15 mouse cellular contexts compared by ENCODE assay signal in the genomic region with DNA sequence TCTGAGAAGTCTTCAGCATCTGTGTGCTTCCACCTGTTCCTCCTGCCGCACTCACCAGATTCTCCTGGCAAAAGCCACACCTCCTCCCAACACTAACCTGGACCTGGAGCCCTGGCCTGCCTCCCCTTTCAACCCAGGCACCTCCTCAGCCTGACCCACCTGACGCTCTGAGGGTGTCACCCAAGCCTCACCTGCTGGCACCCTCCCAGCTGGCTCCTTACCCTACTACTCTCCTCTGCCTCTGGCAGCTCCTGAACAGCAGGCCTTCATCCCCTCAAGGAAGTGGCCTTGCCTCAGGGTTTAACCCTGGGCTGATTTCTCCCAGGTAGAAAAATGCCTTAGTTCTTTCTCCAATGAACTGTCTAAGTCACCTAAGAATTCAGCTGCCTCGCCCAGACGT.
DNase-seq lines count a peak whose midpoint lies in the region; TF ChIP-seq lines count a peak whose summit lies in the region.
"Had no signal": no experiment of that assay in that cellular context is flagged by ENCODE, and none has a peak within 500 bp of the region (broad histone marks: within the 10 kb centered on the region; RNA-seq: fewer than 3 reads in every experiment).

No protein-coding gene starts in this region.

- no peak for TF ChIP-seq POLR2A in heart, adult 2 months (IDR thresholded peaks at IDR 0.05; ENCODE audit: insufficient read depth, low read depth, low read length)

- WGBS in heart, adult 2 months: 80% methylated on average over 4 of the region's 4 CpGs

- no peak overlapping the region for H3K9ac ChIP-seq in heart, adult 2 months (ENCODE audit: low read depth, low read length)
- H3K9ac ChIP-seq: forebrain, embryonic 13.5 days; midbrain, embryonic 13.5 days had no signal

- H3K79me2 ChIP-seq in heart, adult 2 months (replicated peaks; ENCODE audit: control insufficient read depth, insufficient read depth, low read length): no peaks in the 10 kb centered on the region

- H3K4me3 ChIP-seq in heart, adult 2 months: no peak overlapping the region
- H3K4me3 ChIP-seq: forebrain, embryonic 13.5 days; hindbrain, embryonic 10.5 days; midbrain, embryonic 13.5 days had no signal

- no peak for TF ChIP-seq EP300 in heart, adult 2 months (IDR thresholded peaks at IDR 0.05; ENCODE audit: insufficient read depth, low read depth, low read length)

- peaks cover 3% of the 10 kb centered on the region for H3K4me1 ChIP-seq in heart, adult 2 months (ENCODE audit: control insufficient read depth, insufficient read depth, low read length)

- peak; percentile 39 for DNase-seq in ovary, adult 18-20 months (ENCODE audit: low spot score)
- no peak for DNase-seq in ovary, postnatal 10 days (ENCODE audit: low spot score)
- DNase-seq in kidney, postnatal 4 days: peak; percentile 29 to 56
- peak; percentile 84 for DNase-seq in lung, postnatal 36 days
- DNase-seq in Muller cell, postnatal 12 days (ENCODE audit: inconsistent ontology term): no peak
- DNase-seq in testis, postnatal 10 days (ENCODE audit: low spot score): no peak
- DNase-seq in heart, adult 2 months: no peak
- DNase-seq: adrenal gland, adult 8-10 months; cerebellum, adult 18-20 months; thymus, postnatal 25 days had no signal

- TF ChIP-seq CTCF in heart, adult 2 months (IDR thresholded peaks at IDR 0.05): no peak

- H3K27ac ChIP-seq in heart, adult 2 months: no peak overlapping the region
- H3K27ac ChIP-seq: forebrain, embryonic 13.5 days; hindbrain, embryonic 10.5 days; macrophage; midbrain, embryonic 13.5 days had no signal

- no peaks in the 10 kb centered on the region for H3K27me3 ChIP-seq in heart, adult 2 months (ENCODE audit: control insufficient read depth, insufficient read depth, low read length)
- H3K27me3 ChIP-seq: midbrain, embryonic 13.5 days had no signal

- no peaks in the 10 kb centered on the region for H3K36me3 ChIP-seq in heart, adult 2 months (ENCODE audit: control insufficient read depth, insufficient read depth, low read length)
- H3K36me3 ChIP-seq: G1E; hindbrain, embryonic 10.5 days; midbrain, embryonic 13.5 days had no signal

- intact Hi-C loops in heart, adult 2 months (cut with DNase I): no loop called here

Comparison
In these comparisons a context has a peak if more than half of its experiments do, and no peak if none do; other contexts are left out.
1. DNase-seq: peak in ovary, adult 18-20 months (single experiment), kidney, postnatal 4 days (2 of 2) and lung, postnatal 36 days (single experiment); none in ovary, postnatal 10 days (single experiment), Muller cell, postnatal 12 days (single experiment), testis, postnatal 10 days (single experiment) and heart, adult 2 months (0 of 2).